Mouse (Mus musculus) stomach, postnatal 0 days (tissue): ENCODE measurements around the gene Rhof.

Experiments used
- CTCF ChIP-seq: IDR thresholded peaks from 2 replicates; pipeline ENCODE4 v1.5.1; 2016; ENCODE audit warnings: antibody characterized with exemption, low read depth, mild to moderate bottlenecking, moderate library complexity
- EP300 ChIP-seq: optimal IDR thresholded peaks from 2 replicates; pipeline ENCODE3; 2016; ENCODE audit warnings: antibody characterized with exemption

- TF ChIP-seq EP300 (no peak), CTCF (no peak)
Observed at GRCm38 (mm10) chr5:123127031-123127430, 5.5 kb downstream of the Rhof start.
